Mouse (Mus musculus): ENCODE measurements around the gene Arf6. TPM values are rescaled to one million over a fixed set of nuclear protein-coding genes. Genes with fewer than 3 reads are reported as not detected.

The Arf6 gene
- polyA plus RNA-seq, 1 experiment from 2014 or later = 42.4 TPM

DNA sequence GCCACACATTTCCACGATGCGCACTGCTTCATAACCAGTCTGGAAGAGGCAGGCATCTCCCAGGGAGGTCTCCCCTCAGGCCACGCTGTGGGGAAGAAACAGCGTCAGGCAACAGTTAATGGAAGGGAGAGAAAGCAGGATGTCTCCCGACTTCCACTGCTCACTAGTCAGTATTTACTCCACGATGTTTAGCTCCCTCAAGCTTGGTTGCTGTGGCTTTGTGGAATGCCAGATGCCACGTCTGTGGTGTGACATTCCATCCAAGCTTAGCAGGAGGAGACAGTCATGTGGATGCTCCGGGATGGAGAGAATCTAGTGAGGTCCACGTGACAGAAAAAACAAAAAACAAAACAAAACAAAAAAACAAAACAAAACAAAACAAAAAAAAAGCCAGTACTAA lies 30.1 kb downstream of the Arf6 start:
- 66% methylated on average over 9 of the region's 9 CpGs for WGBS
- H3K9me3 ChIP-seq = no peaks in the 10 kb centered on the region
- no peak overlapping the region for H3K27ac ChIP-seq
- DNase-seq (ENCODE audit: low spot score) = no peak
- no peaks in the 10 kb centered on the region for H3K4me1 ChIP-seq (replicated peaks)
- no peaks in the 10 kb centered on the region for H3K36me3 ChIP-seq
- H3K27me3 ChIP-seq (ENCODE audit: insufficient read depth, poor library complexity, severe bottlenecking) = no peaks in the 10 kb centered on the region
- H3K4me3 ChIP-seq = no peak overlapping the region

DNA sequence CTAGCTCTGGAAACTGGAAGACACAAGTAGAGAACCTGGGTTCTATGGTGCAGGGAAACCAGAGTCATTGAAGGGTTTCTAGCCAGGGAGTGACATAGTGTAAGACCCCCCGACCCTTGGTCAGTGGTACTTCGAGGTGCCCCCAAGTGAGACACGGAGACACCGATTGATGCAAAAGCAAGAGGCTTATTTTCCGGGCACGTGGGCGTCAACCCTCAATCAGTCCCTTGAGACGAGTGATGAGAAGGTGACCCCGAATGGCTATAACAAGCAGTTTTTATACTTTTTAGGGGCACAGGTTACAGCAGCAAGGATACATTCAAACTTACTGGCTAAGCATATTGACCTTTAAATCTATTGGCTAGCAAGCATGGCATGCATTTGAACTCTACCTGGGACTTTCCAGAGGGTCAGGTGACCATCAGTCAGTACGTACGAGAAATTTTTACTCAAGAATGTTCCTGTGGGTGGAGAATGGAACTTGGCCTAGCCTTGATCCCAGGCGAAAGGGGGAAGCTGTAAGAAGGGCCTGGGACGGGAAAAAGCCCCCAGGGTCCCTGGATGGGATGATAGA lies 30.7 kb downstream of the Arf6 start:
- H3K27me3 ChIP-seq (ENCODE audit: insufficient read depth, poor library complexity, severe bottlenecking) = no peaks in the 10 kb centered on the region
- no peak for DNase-seq (ENCODE audit: low spot score)
- WGBS = 88% methylated on average over 13 of the region's 13 CpGs
- H3K27ac ChIP-seq = no peak overlapping the region
- no peaks in the 10 kb centered on the region for H3K4me1 ChIP-seq (replicated peaks)
- H3K4me3 ChIP-seq = no peak overlapping the region
- no peaks in the 10 kb centered on the region for H3K36me3 ChIP-seq
- no peaks in the 10 kb centered on the region for H3K9me3 ChIP-seq

DNA sequence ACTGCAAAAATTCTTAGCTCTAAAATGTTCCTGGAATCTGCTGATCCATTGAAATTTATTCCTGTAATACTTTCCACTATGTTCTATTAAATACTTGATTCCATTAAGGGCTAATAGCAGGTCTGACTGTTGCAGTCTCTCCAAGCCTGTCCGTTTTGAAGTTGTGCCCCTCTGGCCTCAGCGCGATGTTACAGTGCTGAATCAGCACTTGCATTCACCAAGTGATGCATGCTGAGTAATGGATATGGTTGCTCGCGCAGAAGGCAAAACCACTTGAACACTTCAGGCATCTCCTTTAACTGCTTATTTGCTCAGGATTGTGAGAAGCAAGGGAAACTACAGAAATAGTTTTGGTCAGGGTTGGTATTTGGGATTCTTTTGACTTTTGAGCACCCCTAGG lies 38.8 kb downstream of the Arf6 start:
- Histone ChIP-seq H3K4me3 (no peak overlapping the region), H3K27ac (no peak overlapping the region), H3K36me3 (no peaks in the 10 kb centered on the region), H3K9me3 (no peaks in the 10 kb centered on the region), H3K27me3 (ENCODE audit: insufficient read depth, poor library complexity, severe bottlenecking) (no peaks in the 10 kb centered on the region), H3K4me1 (replicated peaks) (no peaks in the 10 kb centered on the region)
- DNase-seq (ENCODE audit: low spot score) = no peak
- 75% methylated on average over 5 of the region's 5 CpGs for WGBS

DNA sequence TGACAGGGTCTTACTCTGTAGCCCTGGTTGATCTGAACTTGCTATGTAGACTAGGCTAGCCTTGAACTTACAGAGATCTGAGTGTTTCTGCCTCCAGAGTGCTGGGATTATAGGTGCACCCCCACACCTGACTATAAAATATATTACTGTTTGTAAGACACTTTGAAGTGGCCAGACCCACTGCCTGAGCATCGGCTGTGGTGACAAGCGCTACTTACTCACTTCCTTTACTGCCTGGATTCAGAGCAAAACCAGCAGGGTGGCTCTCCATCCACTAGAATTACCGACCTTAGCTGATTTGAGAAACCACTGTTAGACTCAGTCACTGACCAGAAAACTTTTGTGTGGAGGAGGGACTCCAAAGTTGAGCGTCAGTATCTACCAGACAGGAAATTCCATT lies 40.0 kb downstream of the Arf6 start:
- Histone ChIP-seq H3K27me3 (ENCODE audit: insufficient read depth, poor library complexity, severe bottlenecking) (no peaks in the 10 kb centered on the region), H3K4me1 (replicated peaks) (0 out of 2 replicates have a peak, but pooled peaks cover 3% of the 10 kb centered on the region), H3K36me3 (no peaks in the 10 kb centered on the region), H3K9me3 (no peaks in the 10 kb centered on the region), H3K27ac (no peak overlapping the region), H3K4me3 (no peak overlapping the region)
- DNase-seq (ENCODE audit: low spot score) = no peak
- 68% methylated on average over 4 of the region's 4 CpGs for WGBS

DNA sequence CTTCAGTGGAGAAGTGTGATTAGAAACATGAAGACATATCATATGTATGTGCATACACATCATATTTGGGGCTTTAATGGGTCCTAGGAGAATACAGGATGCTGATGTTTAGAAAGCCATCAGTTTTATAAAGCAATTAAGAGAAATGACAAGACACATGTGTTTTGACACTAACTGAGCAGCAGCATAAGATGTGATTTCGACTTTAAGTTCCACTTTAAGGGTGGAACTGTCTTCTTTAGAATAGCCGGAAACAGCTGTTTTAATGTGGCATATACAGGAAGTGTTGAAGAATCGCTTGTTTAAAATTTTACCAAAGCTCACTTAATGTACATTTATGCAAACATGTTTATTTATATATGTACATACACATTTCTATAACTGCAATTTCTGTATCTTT lies 41.4 kb downstream of the Arf6 start:
- Histone ChIP-seq H3K27ac (no peak overlapping the region), H3K4me3 (no peak overlapping the region), H3K36me3 (no peaks in the 10 kb centered on the region), H3K4me1 (replicated peaks) (0 out of 2 replicates have a peak, but pooled peaks cover 13% of the 10 kb centered on the region), H3K27me3 (ENCODE audit: insufficient read depth, poor library complexity, severe bottlenecking) (no peaks in the 10 kb centered on the region), H3K9me3 (no peaks in the 10 kb centered on the region)
- DNase-seq (ENCODE audit: low spot score) = no peak
- 86% methylated on average over 3 of the region's 3 CpGs for WGBS

DNA sequence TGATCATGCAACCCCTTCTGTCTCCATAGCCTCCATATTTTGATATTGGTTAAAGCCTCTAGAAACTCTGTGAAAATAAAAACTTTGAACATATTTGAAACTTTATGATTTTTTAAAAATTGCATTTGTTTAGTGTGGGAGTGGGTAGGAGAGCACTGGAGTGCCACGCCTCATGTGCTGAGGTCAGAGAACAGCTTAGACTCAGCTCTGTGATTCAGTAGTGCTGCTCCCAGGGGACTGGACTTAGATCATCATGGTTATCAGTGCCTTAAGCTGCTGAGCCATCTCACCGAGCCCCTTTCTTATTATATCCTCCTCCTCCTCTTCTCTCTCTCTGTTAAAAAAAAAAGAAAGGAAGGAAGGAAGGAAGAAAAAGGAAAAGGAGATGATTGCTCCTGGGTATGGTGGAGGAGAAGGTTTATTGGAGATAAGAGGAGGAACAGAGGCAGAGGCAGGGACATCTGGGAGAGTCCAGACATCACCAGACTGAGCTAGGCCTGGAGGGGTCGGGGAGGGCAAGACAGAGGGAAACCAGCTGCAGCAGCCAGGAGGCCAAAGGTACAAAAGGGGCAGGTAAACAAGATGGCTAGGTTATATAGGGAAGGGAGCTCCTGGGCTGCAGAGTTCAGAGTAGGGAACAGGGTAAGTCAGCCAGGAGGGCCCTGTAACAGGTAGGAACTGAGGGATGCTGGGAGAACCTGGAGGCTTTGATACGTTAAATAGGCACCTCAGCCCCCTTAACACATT lies 43.0 kb downstream of the Arf6 start:
- Histone ChIP-seq H3K4me3 (no peak overlapping the region), H3K27ac (no peak overlapping the region), H3K4me1 (replicated peaks) (0 out of 2 replicates have a peak, but pooled peaks cover 13% of the 10 kb centered on the region), H3K36me3 (no peaks in the 10 kb centered on the region), H3K27me3 (ENCODE audit: insufficient read depth, poor library complexity, severe bottlenecking) (no peaks in the 10 kb centered on the region), H3K9me3 (no peaks in the 10 kb centered on the region)
- DNase-seq (ENCODE audit: low spot score) = no peak
- 75% methylated on average over 4 of the region's 4 CpGs for WGBS

DNA sequence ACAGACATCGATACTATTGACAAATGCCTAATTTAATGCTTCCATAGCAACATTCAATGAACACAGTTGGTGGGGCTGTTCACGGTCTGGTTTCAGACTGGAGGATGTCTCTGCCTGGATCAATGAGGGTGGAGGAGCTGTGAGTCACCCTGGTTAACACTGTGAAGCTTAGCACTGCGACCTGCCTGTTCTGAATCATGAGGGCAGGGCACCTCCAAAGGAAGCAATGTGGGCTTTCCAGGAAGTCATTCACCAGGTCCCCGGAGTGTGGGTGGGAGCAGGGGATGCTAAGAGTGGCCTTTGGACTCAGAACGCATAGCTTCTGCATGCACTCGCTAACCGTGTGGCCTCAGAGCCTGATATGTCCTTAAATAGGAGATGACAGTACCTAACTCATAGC lies 44.8 kb downstream of the Arf6 start:
- H3K4me3 ChIP-seq = no peak overlapping the region
- H3K27ac ChIP-seq = no peak overlapping the region
- no peaks in the 10 kb centered on the region for H3K27me3 ChIP-seq (ENCODE audit: insufficient read depth, poor library complexity, severe bottlenecking)
- 72% methylated on average over 7 of the region's 7 CpGs for WGBS
- 0 out of 2 replicates have a peak, but pooled peaks cover 13% of the 10 kb centered on the region for H3K4me1 ChIP-seq (replicated peaks)
- H3K9me3 ChIP-seq = no peaks in the 10 kb centered on the region
- DNase-seq (ENCODE audit: low spot score) = no peak
- H3K36me3 ChIP-seq = no peaks in the 10 kb centered on the region

DNA sequence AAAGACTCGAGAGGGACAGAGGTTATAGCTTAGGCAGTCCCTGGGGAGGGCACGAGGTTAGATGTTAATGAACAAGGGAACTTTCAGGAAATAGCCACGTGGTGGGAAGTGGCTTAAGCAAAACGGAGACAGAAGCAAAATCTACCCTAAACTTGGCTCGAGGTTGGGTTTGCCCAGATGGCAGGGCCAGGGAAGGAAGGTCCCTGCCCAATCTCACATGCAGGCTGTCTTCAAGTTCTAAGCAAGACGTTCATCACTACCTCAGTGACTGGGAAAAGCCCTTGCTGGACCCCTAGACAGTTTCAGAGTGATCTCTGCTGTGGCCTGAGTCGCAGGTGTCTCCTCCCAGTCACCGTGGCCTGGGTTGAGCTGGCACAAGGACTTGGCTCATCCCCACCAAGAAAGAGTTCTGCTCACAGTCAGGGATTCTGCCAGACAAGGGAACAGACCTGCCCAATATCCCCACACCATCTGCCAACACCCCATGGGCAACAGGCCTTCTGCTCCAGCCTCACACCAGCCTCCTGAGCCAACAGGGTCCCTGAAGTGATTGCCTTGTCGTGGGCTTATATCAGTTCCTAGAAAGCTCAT lies 45.8 kb downstream of the Arf6 start:
- Histone ChIP-seq H3K36me3 (no peaks in the 10 kb centered on the region), H3K4me1 (replicated peaks) (0 out of 2 replicates have a peak, but pooled peaks cover 13% of the 10 kb centered on the region), H3K27me3 (ENCODE audit: insufficient read depth, poor library complexity, severe bottlenecking) (no peaks in the 10 kb centered on the region), H3K27ac (no peak overlapping the region), H3K9me3 (peaks cover 5% of the 10 kb centered on the region; the same call in 1 of the 2 replicates), H3K4me3 (no peak overlapping the region)
- 64% methylated on average over 9 of the region's 9 CpGs for WGBS
- DNase-seq (ENCODE audit: low spot score) = no peak

DNA sequence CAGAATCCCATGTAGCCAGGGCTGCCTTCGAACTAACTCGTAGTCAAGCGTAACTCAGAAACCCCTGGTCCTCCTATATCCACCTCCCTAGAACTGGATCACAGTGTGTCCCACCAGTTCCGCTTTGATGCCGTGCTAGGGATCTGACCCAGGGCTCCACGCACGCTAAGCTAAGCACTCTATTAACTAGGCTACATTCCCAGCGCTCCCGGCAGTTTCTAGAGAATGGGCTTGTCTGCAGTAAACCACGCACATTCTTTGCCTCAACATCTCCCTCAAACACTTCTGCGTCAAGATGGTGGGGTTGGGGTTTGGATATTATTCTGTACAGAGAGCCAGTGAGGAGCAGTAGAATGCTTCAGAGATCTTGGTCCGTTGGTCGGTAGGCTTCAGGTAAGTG lies 46.7 kb downstream of the Arf6 start:
- Histone ChIP-seq H3K9me3 (peaks cover 9% of the 10 kb centered on the region; the same call in 1 of the 2 replicates), H3K27me3 (ENCODE audit: insufficient read depth, poor library complexity, severe bottlenecking) (no peaks in the 10 kb centered on the region), H3K4me3 (no peak overlapping the region), H3K4me1 (replicated peaks) (0 out of 2 replicates have a peak, but pooled peaks cover 13% of the 10 kb centered on the region), H3K36me3 (no peaks in the 10 kb centered on the region), H3K27ac (no peak overlapping the region)
- no peak for DNase-seq (ENCODE audit: low spot score)
- 91% methylated on average over 13 of the region's 13 CpGs for WGBS

DNA sequence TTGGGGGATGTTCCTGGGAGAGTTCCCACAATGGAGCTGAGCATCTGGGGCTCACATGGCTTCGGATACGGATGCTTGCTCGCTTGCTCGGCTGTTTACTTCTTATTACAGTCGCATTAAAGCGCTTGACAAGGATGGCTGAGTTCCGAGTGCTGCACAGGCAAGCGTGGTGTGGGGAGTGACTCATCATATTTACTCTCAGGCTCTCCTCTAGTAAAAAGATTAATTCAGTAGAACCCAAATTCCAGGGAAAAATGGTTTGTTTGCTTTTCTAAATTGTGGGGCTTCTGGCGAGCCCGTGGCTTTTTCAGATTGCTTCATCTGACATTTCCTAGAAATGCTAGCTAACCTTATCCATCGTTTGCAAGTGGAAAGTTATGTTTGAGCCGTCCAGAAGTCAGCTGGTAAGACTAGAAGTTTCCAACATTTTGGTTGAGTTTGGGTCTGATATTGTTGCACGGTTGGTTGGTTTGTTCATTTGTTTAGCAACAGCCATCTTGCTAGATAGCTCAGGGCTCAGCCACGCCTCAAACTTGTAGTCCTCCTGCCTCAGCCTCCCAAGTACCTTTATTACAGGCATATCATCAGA lies 47.2 kb downstream of the Arf6 start:
- no peak for DNase-seq (ENCODE audit: low spot score)
- Histone ChIP-seq H3K4me3 (no peak overlapping the region), H3K9me3 (peaks cover 9% of the 10 kb centered on the region; the same call in 1 of the 2 replicates), H3K27ac (no peak overlapping the region), H3K4me1 (replicated peaks) (0 out of 2 replicates have a peak, but pooled peaks cover 13% of the 10 kb centered on the region), H3K36me3 (no peaks in the 10 kb centered on the region), H3K27me3 (ENCODE audit: insufficient read depth, poor library complexity, severe bottlenecking) (no peaks in the 10 kb centered on the region)
- 92% methylated on average over 14 of the region's 14 CpGs for WGBS

DNA sequence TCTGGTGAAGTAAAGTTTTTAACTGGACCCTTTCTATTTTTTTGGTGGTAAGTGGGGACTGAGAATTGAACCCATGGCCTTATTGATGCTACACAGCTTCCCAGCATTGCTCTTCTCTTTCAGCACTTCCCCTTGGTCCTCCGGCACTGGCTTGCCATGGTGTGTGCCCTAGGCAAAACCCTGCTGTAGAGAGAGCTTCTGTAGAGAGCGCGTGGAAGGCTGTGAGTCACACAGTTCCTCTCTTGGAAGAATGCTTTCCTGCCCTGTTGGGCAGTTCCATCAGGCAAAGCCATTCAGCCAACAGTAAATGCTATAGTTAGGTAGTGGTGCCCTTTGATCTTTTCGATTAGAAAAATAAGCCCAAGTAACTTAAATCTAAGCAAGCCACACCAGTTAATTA lies 47.7 kb downstream of the Arf6 start:
- Histone ChIP-seq H3K9me3 (peaks cover 9% of the 10 kb centered on the region; the same call in 1 of the 2 replicates), H3K4me3 (no peak overlapping the region), H3K36me3 (no peaks in the 10 kb centered on the region), H3K27me3 (ENCODE audit: insufficient read depth, poor library complexity, severe bottlenecking) (no peaks in the 10 kb centered on the region), H3K27ac (no peak overlapping the region), H3K4me1 (replicated peaks) (peaks cover 16% of the 10 kb centered on the region)
- no peak for DNase-seq (ENCODE audit: low spot score)
- 86% methylated on average over 4 of the region's 4 CpGs for WGBS

DNA sequence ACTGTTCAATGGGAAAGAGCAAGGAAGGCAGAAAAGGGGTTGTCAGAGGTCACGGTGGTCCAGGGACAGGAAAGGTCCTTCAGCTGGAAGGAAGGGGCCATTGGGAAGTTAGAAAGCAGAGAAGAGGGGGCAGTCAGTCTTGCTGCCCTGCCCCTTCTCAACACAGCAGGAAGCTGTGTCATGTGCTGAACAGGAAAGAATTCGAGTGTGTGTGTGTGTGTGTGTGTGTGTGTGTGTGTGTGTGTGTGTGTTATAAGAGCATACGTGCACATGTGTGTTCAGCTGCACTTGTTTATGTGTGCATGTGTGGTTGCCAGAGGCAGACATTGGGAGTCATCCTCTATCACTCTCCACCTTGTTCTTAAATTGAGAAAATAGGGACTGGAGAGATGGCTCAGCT lies 48.8 kb downstream of the Arf6 start:
- no peak overlapping the region for H3K27ac ChIP-seq
- no peak for DNase-seq (ENCODE audit: low spot score)
- 81% methylated on average over 3 of the region's 3 CpGs for WGBS

More for the DNA sequence above, 48.8 kb downstream of the Arf6 start:
- peaks cover 9% of the 10 kb centered on the region; the same call in 1 of the 2 replicates for H3K9me3 ChIP-seq
- no peaks in the 10 kb centered on the region for H3K36me3 ChIP-seq
- peaks cover 25% of the 10 kb centered on the region for H3K4me1 ChIP-seq (replicated peaks)
- H3K4me3 ChIP-seq = no peak overlapping the region
- H3K27me3 ChIP-seq (ENCODE audit: insufficient read depth, poor library complexity, severe bottlenecking) = no peaks in the 10 kb centered on the region
